Mouse (Mus musculus) pancreas, adult 10 weeks (tissue): ENCODE data around the gene Dach1. TPM values are rescaled to one million over a fixed set of nuclear protein-coding genes. Genes with fewer than 3 reads are reported as not detected.

Source experiments
- polyA plus RNA-seq: library from polyadenylated mRNA; stranded (reverse); fragments of 350-450 nt; fragmentation: Illumina TruSeq; extraction: RNeasy Lipid Tissue Mini Kit (QIAGEN cat#74804); gene quantifications from one replicate; pipeline ENCODE4 v1.2.3, GENCODE M21; 2015; ENCODE audit warnings: low read depth, low replicate concordance; ENCODE audit not compliant: insufficient read depth

Gene Dach1
- polyA plus RNA-seq = 0.81 TPM

DNA sequence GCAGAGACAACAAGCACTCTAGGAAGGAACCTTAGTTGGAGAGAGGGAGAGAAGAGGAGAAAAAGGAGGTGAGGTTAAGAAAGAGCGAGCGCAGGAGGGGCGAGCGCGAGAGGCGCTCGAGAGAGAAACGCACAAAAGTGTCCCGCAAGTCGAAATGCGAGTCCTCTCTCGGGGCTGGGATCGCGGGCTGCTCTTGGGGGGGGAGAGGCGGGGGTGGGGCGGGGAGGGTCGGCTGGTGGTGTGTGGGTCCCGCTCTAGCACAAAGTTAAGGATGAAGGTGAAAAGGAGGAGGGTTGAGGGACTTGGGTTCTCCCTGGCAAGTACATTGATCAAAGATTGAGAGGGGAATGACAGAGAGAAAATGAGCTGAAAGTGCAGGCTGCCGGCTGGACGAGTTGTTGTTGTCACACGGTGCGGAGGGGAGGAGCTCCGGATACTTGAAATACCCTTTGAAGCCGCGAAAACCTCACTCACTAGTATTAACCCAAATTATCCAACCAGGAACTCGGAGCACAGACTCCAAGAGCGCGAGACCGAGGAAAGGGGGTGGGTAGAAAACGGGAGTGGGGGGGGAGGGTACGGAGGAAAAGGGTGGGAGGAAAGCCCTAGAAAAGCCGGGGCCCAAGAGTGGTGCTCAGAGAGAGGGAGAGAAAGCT lies at the start of gene Dach1:
Dach1 (minus strand) TSS at position 345 of the 656 bp plus-strand sequence.

